Mouse (Mus musculus) G1E (cell line): ENCODE data around the gene Gpr142. TPM values are rescaled to one million over a fixed set of nuclear protein-coding genes. Genes with fewer than 3 reads are reported as not detected.

ENCODE experiments used
- ATAC-seq: 2 replicates; pipeline ENCODE4 v1.8.0; 2016; ENCODE audit warnings: mild to moderate bottlenecking; ENCODE audit not compliant: insufficient number of reproducible peaks, poor library complexity, low FRiP score, severe bottlenecking; ENCODE audit errors: extremely low read depth
- DNase-seq: peaks from one replicate; pipeline ENCODE4 v3.0.0; 2012; ENCODE audit warnings: low spot score
- H3K27me3 ChIP-seq: 2 replicates; pipeline ENCODE4 v1.6.1; 2012; ENCODE audit warnings: mild to moderate bottlenecking, low read length, inconsistent platforms; ENCODE audit not compliant: insufficient read depth
- H3K36me3 ChIP-seq: replicated peaks from 2 replicates; pipeline ENCODE3; 2012; ENCODE audit warnings: mild to moderate bottlenecking, inconsistent platforms
- H3K4me1 ChIP-seq: 2 replicates; pipeline ENCODE4 v1.6.1; 2012; ENCODE audit warnings: low read depth, low read length, inconsistent platforms, mixed read lengths; ENCODE audit not compliant: insufficient read depth
- H3K4me3 ChIP-seq: 2 replicates; pipeline ENCODE4 v1.5.1; 2012; ENCODE audit warnings: low read depth, mild to moderate bottlenecking, inconsistent platforms, low read length, moderate library complexity, mixed read lengths
- H3K9me3 ChIP-seq: replicated peaks from 2 replicates; pipeline ENCODE4 v1.6.1; 2012; ENCODE audit warnings: inconsistent platforms
- CTCF ChIP-seq: IDR thresholded peaks from 2 replicates; pipeline ENCODE4 v1.5.1; 2012; ENCODE audit warnings: low read depth, low read length, inconsistent platforms, mixed read lengths
- GATA1 ChIP-seq: IDR thresholded peaks from 2 replicates; pipeline ENCODE4 v1.6.1; 2012; ENCODE audit warnings: borderline replicate concordance, low read length, inconsistent platforms, mixed read lengths
- GATA2 ChIP-seq: IDR thresholded peaks from 2 replicates; pipeline ENCODE4 v1.6.1; 2012; ENCODE audit warnings: low read depth, low read length, inconsistent platforms, borderline replicate concordance
- POLR2AphosphoS5 ChIP-seq: IDR thresholded peaks from 2 replicates; pipeline ENCODE4 v1.6.1; 2012; ENCODE audit warnings: low read depth, low read length, inconsistent platforms; ENCODE audit not compliant: insufficient replicate concordance
- TAL1 ChIP-seq: conservative IDR thresholded peaks from 2 replicates; pipeline ENCODE4 v1.6.1; 2012; ENCODE audit warnings: low read depth, low read length, inconsistent platforms, mixed read lengths
- polyA plus RNA-seq: library from polyadenylated mRNA; stranded (reverse); fragments of >175 nt; gene quantifications from 2 replicates; pipeline ENCODE4 v1.2.3, GENCODE M21; 2012
- total RNA-seq, 2 experiments: library from RNA; stranded (forward) in 1 of 2; stranded (reverse) in 1 of 2; fragments of 200-1000 nt in 1 of 2; fragments of >200 nt in 1 of 2; fragmentation: Nextera tagmentation in 1 of 2; gene quantifications; 2 replicates each; pipeline ENCODE4 v1.2.3; 2014 to 2017

Gpr142 gene
- total and polyA plus RNA-seq, 3 experiments, result 0.22 TPM; not detected in 2

DNA sequence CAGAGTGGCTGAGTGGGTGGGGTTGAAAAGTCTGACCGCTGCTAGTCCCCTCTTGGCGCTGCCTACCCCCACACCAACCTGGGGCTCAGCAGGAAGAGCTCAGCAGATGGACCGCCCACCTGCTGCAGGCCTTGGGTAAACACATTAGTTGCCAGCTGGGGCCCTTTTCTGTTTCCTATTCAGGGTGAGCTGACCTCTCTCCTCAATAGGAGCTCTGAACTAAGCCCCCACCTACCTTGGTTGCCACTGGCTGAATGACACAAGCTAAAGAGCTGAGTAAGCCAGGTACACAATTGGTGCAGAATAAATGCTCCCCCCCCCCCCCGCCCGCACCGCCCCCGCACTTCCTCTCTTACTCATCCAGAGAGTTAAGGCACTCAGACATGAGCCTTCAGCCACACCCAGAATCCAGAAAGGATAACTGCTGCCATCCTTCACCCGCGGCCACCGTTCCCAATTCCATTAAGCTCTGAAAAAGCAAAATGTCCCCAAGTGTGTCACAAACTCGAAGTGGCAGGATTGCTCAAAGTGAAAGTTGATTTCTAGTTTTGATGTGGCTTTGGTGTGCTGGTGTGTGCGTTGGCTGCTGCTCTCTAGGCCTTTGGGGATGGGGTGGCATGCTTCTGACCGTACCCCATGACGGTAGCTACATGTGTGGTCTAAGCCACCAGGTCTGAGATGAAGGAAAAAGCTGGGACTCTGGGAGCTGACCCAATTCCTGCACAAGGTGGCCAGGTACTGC lies 9.1 kb downstream of the Gpr142 start:
- Histone ChIP-seq H3K9me3 (peaks cover 77% of the 10 kb centered on the region), H3K27me3 (no peaks in the 10 kb centered on the region; the same call in 1 of the 2 replicates), H3K4me1 (no peaks in the 10 kb centered on the region), H3K4me3 (no peak overlapping the region), H3K36me3 (no peaks in the 10 kb centered on the region)
- no peak for DNase-seq
- no peak for ATAC-seq
- TF ChIP-seq GATA1 (no peak), POLR2AphosphoS5 (no peak)

DNA sequence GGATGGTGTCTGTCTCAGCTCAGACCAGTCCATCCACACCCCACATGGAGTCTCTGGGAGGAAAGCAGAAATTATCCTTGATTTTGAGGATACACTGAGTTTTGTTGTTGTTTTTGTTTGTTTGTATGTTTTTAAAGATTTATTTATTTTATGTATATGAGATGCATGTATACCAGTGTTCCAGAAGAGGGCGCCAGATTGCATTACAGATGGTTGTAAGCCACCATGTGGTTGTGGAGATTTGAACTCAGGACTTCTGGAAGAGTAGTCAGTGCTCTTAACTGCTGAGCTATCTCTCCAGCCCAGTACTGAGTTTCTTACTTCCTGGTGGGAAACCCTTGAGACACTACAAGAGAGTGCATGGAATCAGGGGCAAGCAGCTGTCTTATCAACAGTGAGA lies 10.6 kb downstream of the Gpr142 start:
- Histone ChIP-seq H3K9me3 (peaks cover 68% of the 10 kb centered on the region), H3K4me3 (no peak overlapping the region), H3K4me1 (no peaks in the 10 kb centered on the region), H3K27me3 (no peaks in the 10 kb centered on the region; the same call in 1 of the 2 replicates), H3K36me3 (no peaks in the 10 kb centered on the region)
- DNase-seq (no peak), ATAC-seq (no peak)
- TF ChIP-seq GATA2 (no peak), TAL1 (no peak), POLR2AphosphoS5 (no peak), GATA1 (no peak), CTCF (no peak)

DNA sequence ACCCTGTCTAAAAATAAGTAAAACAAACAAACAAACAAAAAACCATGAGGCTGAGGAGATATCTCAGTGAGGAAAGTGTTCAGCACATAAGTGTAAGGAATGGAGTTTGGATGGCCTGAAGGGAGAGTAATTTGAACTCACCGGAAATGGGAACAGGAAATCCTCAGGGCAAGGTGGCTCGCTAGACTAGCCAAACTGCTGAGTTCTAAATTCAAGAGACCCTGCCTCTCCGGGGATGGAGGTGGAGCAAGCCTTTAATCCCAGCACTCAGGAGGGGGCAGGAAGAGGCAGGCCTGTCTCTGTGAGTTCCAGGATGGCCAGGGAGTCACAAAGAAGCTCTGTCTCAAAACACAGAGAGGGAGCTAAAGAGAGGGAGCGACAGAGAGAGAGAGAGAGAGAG lies 11.6 kb downstream of the Gpr142 start:
- Histone ChIP-seq H3K4me1 (no peaks in the 10 kb centered on the region), H3K4me3 (no peak overlapping the region), H3K9me3 (peaks cover 71% of the 10 kb centered on the region), H3K27me3 (no peaks in the 10 kb centered on the region; the same call in 1 of the 2 replicates), H3K36me3 (no peaks in the 10 kb centered on the region)
- TF ChIP-seq TAL1 (no peak), GATA2 (no peak), CTCF (no peak), POLR2AphosphoS5 (no peak)
- no peak for DNase-seq
- no peak for ATAC-seq

DNA sequence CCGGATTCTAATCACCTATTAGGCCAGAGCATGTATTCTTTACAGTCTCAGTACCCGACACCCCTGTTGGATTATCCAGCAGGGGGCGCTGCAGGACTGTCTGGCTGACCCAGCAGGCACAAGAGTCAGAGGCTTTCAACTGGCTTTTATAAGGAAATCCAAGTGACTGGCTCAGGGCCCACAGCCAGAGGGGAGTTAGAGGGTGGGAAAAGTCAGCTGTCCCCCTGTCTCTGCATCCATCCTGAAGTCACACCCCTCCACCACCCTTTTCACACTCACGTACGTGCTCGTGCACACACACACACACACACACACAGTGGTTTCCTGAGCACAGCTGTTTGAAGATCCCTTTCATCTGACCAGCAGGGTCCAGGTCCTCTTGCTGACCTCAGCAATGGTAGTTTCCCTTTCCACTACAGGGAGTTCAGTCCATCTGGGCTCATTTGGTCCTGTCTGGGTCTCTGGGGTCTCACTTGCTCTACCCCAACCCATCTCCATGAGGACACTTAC lies 14.1 kb downstream of the Gpr142 start:
- H3K4me3 ChIP-seq, result no peak overlapping the region
- no peaks in the 10 kb centered on the region for H3K27me3 ChIP-seq
- TF ChIP-seq TAL1 (no peak), CTCF (no peak), POLR2AphosphoS5 (no peak), GATA1 (no peak), GATA2 (no peak)
- H3K36me3 ChIP-seq, result no peaks in the 10 kb centered on the region
- H3K4me1 ChIP-seq, result no peaks in the 10 kb centered on the region
- no peak for DNase-seq
- no peak for ATAC-seq
- H3K9me3 ChIP-seq, result peaks cover 67% of the 10 kb centered on the region

DNA sequence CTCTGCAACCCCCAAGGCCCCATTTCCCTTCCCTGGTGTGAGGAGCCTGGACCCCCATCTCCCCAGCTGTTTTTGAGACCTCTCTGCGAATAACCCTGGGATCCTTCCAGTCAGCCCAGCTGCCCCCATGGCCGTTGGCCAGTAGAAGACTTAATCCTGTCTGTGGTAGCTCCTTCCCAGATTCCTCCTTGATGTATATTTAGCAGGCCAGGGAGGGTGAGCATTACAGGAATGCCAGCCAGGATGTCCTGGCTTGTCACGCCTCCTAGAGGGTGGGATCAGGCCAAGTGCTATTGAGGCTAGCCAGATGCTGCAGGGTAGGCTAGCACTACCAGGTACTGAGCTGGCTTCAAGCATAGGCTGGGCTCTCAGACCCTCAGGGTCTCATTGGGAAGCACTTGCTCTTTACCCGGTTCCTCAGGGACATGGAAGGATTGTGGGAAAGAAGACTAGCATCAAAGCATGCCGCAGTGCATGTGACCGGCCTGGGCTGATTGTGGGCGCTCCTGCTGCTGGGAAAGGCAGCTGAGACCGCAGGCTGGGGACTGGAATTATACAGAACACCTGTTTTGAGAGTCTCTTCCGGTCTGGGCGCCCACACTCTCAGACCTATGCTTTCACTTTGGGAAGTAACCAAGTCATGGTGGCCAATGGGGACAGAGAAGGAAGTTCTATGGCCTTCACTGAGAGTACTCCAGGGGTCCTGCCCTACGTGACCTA lies 16.3 kb downstream of the Gpr142 start:
- ATAC-seq, result no peak
- TF ChIP-seq GATA2 (no peak), POLR2AphosphoS5 (no peak), GATA1 (no peak), TAL1 (no peak), CTCF (no peak)

DNA sequence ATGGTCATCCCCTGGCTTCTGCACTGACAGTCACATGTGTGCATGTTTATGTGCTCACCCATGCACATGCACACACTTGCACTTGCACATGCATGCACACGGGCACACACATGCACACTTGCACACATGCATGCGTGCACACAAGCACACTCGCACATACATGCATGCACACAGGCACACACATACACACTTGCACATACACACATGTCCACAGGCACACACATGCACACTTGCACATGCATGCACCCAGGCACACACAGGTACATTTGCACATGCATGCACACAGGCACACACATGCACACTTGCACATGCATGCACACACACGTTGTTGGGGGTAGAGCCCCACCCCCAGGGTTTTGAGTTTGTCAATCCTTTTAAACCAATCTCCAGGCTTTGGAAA lies 18.2 kb downstream of the Gpr142 start:
- DNase-seq (no peak), ATAC-seq (no peak)
- Histone ChIP-seq H3K36me3 (no peaks in the 10 kb centered on the region), H3K4me1 (no peaks in the 10 kb centered on the region), H3K9me3 (peaks cover 69% of the 10 kb centered on the region), H3K27me3 (no peaks in the 10 kb centered on the region), H3K4me3 (peak overlapping the region; percentile 24; the same call in 1 of the 2 replicates)
- no peak for TF ChIP-seq CTCF
- TF ChIP-seq GATA2, result peak; percentile 17; the same call in 1 of the 2 replicates
- no peak; the same call in 1 of the 2 replicates for TF ChIP-seq POLR2AphosphoS5

More for the DNA sequence above, 16.3 kb downstream of the Gpr142 start:
- H3K4me3 ChIP-seq, result no peak overlapping the region
- no peaks in the 10 kb centered on the region for H3K36me3 ChIP-seq
- DNase-seq, result no peak
- H3K4me1 ChIP-seq, result no peaks in the 10 kb centered on the region
- H3K27me3 ChIP-seq, result no peaks in the 10 kb centered on the region
- peaks cover 72% of the 10 kb centered on the region for H3K9me3 ChIP-seq

DNA sequence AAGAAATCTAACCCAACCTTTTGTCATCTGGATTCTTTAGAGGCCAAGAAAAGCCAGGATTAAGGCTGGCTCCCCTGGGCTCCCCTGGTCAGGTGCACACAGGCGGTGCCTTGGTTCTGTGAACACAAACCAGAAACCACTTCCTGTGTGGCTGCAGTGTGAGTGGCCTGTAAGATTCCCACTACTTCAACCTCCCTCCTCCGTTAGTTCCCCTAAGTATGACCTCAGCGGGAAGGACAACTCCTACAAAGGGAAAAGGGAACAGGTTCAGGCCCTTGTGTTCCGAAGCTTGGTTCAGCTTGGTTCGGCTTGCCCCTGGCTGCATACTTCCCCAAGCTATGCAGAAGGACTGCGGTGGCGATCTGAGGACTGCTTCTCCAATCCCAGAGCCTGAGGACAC lies 19.5 kb downstream of the Gpr142 start:
- no peak for DNase-seq
- no peaks in the 10 kb centered on the region for H3K27me3 ChIP-seq
- H3K4me1 ChIP-seq, result no peaks in the 10 kb centered on the region
- no peak for TF ChIP-seq GATA2
- ATAC-seq, result no peak
- no peaks in the 10 kb centered on the region for H3K36me3 ChIP-seq
- peaks cover 67% of the 10 kb centered on the region for H3K9me3 ChIP-seq
- no peak overlapping the region for H3K4me3 ChIP-seq
